Mouse (Mus musculus) embryo, embryonic 10.5 days (tissue): ENCODE measurements around the gene Dnaaf5.

Source experiments
- DNase-seq: peaks from one replicate; pipeline ENCODE4 v3.0.0-alpha.2; 2015; ENCODE audit warnings: low spot score

Gene Dnaaf5

GRCm38 (mm10) chr5:139141326-139141725, 8.7 kb upstream of the Dnaaf5 start:
- DNase-seq = no peak

- no peak for DNase-seq
These were observed 6.1 kb upstream of the Dnaaf5 start for GRCm38 (mm10) chr5:139143890-139144289.

- no peak for DNase-seq
These were observed 4.3 kb upstream of the Dnaaf5 start for GRCm38 (mm10) chr5:139145726-139146125.

GRCm38 (mm10) chr5:139146476-139147075, 3.4 kb upstream of the Dnaaf5 start:
- DNase-seq = no peak

- no peak for DNase-seq
These were observed 2.6 kb upstream of the Dnaaf5 start for GRCm38 (mm10) chr5:139147178-139148078.

- no peak for DNase-seq
These were observed 884 bp upstream of the Dnaaf5 start for GRCm38 (mm10) chr5:139149006-139149672.

- DNase-seq = peak; percentile 17
These were observed 594 bp downstream of the Dnaaf5 start for GRCm38 (mm10) chr5:139150603-139151031.

- DNase-seq = no peak
These were observed 10.9 kb downstream of the Dnaaf5 start for GRCm38 (mm10) chr5:139160899-139161298.

GRCm38 (mm10) chr5:139161632-139162031, 11.6 kb downstream of the Dnaaf5 start:
- DNase-seq = no peak

- DNase-seq = no peak
These were observed 16.8 kb downstream of the Dnaaf5 start for GRCm38 (mm10) chr5:139166781-139167361.

GRCm38 (mm10) chr5:139167548-139167947, 17.5 kb downstream of the Dnaaf5 start:
- DNase-seq = no peak

GRCm38 (mm10) chr5:139171929-139172328, 21.9 kb downstream of the Dnaaf5 start:
- no peak for DNase-seq

GRCm38 (mm10) chr5:139174141-139174540, 24.1 kb downstream of the Dnaaf5 start:
- DNase-seq = peak; percentile 1

- DNase-seq = peak; percentile 25
These were observed 24.8 kb downstream of the Dnaaf5 start for GRCm38 (mm10) chr5:139174556-139175547.

- peak; percentile 84 for DNase-seq
These were observed 29.0 kb downstream of the Dnaaf5 start for GRCm38 (mm10) chr5:139178895-139179631.

- no peak for DNase-seq
These were observed 33.1 kb downstream of the Dnaaf5 start for GRCm38 (mm10) chr5:139183131-139183530.

GRCm38 (mm10) chr5:139183601-139184000, 33.6 kb downstream of the Dnaaf5 start:
- DNase-seq = no peak

GRCm38 (mm10) chr5:139184897-139185296, 34.9 kb downstream of the Dnaaf5 start:
- DNase-seq = no peak

- DNase-seq = no peak
These were observed 39.7 kb downstream of the Dnaaf5 start for GRCm38 (mm10) chr5:139189726-139190125.

GRCm38 (mm10) chr5:139190958-139191357, 40.9 kb downstream of the Dnaaf5 start:
- DNase-seq = no peak
